Mouse (Mus musculus) small intestine, adult 2 months (tissue): ENCODE results near the gene Mtor. TPM values are rescaled to one million over a fixed set of nuclear protein-coding genes. Genes with fewer than 3 reads are reported as not detected.

ENCODE experiments used
- H3K27ac ChIP-seq: fragments of 200-500 bp; 2 replicates; pipeline ENCODE4 v1.5.1; 2012; ENCODE audit warnings: low read depth, low read length, control low read depth, inconsistent platforms; ENCODE audit not compliant: insufficient read depth
- H3K27me3 ChIP-seq: fragments of 200-500 bp; 2 replicates; pipeline ENCODE4 v1.6.1; 2012; ENCODE audit warnings: mild to moderate bottlenecking, moderate library complexity, low read length, inconsistent platforms; ENCODE audit not compliant: control insufficient read depth, insufficient read depth
- H3K36me3 ChIP-seq: fragments of 200-500 bp; 2 replicates; pipeline ENCODE4 v1.6.1; 2012; ENCODE audit warnings: mild to moderate bottlenecking, low read length, control low read depth, inconsistent platforms; ENCODE audit not compliant: control insufficient read depth, insufficient read depth
- H3K4me1 ChIP-seq: fragments of 200-500 bp; 2 replicates; pipeline ENCODE4 v1.6.1; 2012; ENCODE audit warnings: low read length, inconsistent platforms, mixed read lengths; ENCODE audit not compliant: control insufficient read depth, insufficient read depth, insufficient read length
- H3K4me3 ChIP-seq: fragments of 200-500 bp; 2 replicates; pipeline ENCODE4 v1.5.1; 2012; ENCODE audit warnings: low read depth, mild to moderate bottlenecking, control low read depth, inconsistent platforms, low read length, moderate library complexity
- CTCF ChIP-seq: fragments of 200-500 bp; IDR thresholded peaks from 2 replicates; pipeline ENCODE4 v1.5.1; 2012; ENCODE audit warnings: low read depth, mild to moderate bottlenecking, control low read depth, inconsistent platforms, low read length, moderate library complexity, mixed read lengths; ENCODE audit not compliant: insufficient replicate concordance, insufficient read length; ENCODE audit errors: extremely low read depth
- POLR2A ChIP-seq: fragments of 200-500 bp; IDR thresholded peaks from 2 replicates; pipeline ENCODE4 v1.6.1; 2012; ENCODE audit warnings: low read depth, mild to moderate bottlenecking, control low read depth, inconsistent platforms, low read length, moderate library complexity
- WGBS: fragments of 180-500 bp; shearing (Covaris S2); methylation state at CpG from one replicate; pipeline ENCODE4 v1.1.7; 2018; 5-methylcytosine and 5-hydroxymethylcytosine counted together
- polyA plus RNA-seq: library from polyadenylated mRNA; depleted of rRNA; stranded (reverse); fragments of >200 nt; gene quantifications from 2 replicates; pipeline ENCODE4 v1.2.3, GENCODE M21; 2012

Gene Mtor
- polyA plus RNA-seq, 1 experiment, result 16.0 TPM

GRCm38 (mm10) chr4:148471363-148471806 lies 23.0 kb downstream of the Mtor start:
- WGBS, result 90% methylated on average over 10 of the region's 10 CpGs
- H3K27me3 ChIP-seq, result no peaks in the 10 kb centered on the region
- H3K27ac ChIP-seq, result no peak overlapping the region
- H3K4me1 ChIP-seq, result no peaks in the 10 kb centered on the region
- peaks cover 64% of the 10 kb centered on the region for H3K36me3 ChIP-seq
- no peak overlapping the region for H3K4me3 ChIP-seq
- no peak for TF ChIP-seq CTCF
- TF ChIP-seq POLR2A, result no peak

DNA sequence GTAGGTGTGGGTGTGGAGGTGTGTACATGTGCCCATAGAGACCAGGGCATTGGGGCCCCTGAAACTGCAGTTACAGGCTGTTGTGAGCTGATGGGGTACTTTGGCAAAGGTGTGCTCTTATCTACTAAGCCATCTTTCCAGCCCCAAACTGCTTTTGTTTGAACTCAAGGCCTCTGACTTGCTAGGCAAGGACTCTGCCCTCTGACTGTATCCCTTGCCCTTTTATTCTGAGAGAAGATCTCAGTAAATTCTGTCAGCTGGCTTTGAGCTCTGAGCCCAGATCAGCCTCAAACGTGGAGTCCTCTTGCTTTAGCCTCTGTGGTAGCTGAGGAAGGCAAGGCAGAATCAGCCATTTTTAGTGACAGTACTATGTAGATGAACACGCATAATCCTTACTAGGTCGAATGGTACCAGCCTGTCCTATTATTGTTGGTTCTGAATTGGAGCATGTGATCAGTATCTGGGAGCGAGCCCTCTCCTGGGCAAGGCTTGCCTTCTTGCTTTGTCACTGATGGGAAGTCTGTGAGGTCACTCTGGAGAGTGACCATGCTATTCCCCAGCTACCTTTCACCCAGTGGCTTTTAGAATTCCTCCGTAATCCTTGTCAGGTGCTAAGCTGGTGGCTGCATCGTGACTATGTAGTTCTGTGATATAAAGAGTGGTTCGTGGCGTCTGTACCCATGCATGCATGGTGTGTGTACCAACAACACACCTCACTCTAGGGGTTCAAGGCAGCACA lies 24.2 kb downstream of the Mtor start:
- no peaks in the 10 kb centered on the region for H3K27me3 ChIP-seq
- no peak for TF ChIP-seq CTCF
- TF ChIP-seq POLR2A, result no peak
- no peaks in the 10 kb centered on the region for H3K4me1 ChIP-seq
- H3K4me3 ChIP-seq, result no peak overlapping the region
- 90% methylated on average over 8 of the region's 8 CpGs for WGBS
- H3K27ac ChIP-seq, result no peak overlapping the region
- H3K36me3 ChIP-seq, result peaks cover 62% of the 10 kb centered on the region

- TF ChIP-seq CTCF (no peak), POLR2A (no peak)
- 88% methylated on average over 5 of the region's 5 CpGs for WGBS
- no peaks in the 10 kb centered on the region for H3K27me3 ChIP-seq
- H3K27ac ChIP-seq, result no peak overlapping the region
- H3K4me3 ChIP-seq, result no peak overlapping the region
- no peaks in the 10 kb centered on the region for H3K4me1 ChIP-seq
- peaks cover 55% of the 10 kb centered on the region for H3K36me3 ChIP-seq
Measured at GRCm38 (mm10) chr4:148473496-148473895, 25.1 kb downstream of the Mtor start.

- H3K4me3 ChIP-seq, result no peak overlapping the region
- no peak overlapping the region for H3K27ac ChIP-seq
- TF ChIP-seq CTCF (no peak), POLR2A (no peak)
- H3K36me3 ChIP-seq, result peaks cover 54% of the 10 kb centered on the region
- WGBS, result 93% methylated on average over 2 of the region's 2 CpGs
- no peaks in the 10 kb centered on the region for H3K4me1 ChIP-seq
- H3K27me3 ChIP-seq, result no peaks in the 10 kb centered on the region
Measured at GRCm38 (mm10) chr4:148480245-148480644, 31.8 kb downstream of the Mtor start.

DNA sequence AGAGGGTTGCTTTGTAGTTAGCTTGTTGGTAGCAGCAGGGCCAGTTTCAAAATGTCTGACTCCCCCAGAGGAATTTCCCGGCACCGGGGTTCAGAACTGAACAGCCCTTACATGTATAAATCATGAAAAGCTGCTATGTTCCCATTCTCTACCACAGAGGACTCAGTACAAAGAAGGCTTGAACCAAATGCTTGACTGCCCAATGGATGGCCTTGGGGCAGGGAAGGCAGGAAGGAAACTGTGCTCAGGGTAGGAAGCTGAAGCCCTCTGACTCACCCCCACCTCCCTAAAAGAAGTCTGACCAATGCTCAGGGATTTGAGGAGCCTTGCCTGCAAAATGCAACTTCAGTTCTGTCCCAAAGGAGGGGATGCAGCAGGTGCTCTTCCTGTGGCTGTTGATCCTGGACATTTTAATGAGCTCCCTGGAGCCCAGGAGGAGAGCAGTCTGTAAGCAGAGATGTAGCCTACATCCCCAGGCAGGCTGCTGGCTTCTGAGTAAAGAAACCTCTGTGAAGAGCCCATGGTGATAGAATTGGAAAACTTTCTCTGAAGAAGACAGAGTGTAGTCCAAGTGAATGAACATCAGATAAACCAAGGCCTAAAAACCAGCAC lies 33.3 kb downstream of the Mtor start:
- Histone ChIP-seq H3K4me3 (no peak overlapping the region), H3K36me3 (peaks cover 57% of the 10 kb centered on the region), H3K27ac (no peak overlapping the region), H3K4me1 (no peaks in the 10 kb centered on the region), H3K27me3 (no peaks in the 10 kb centered on the region)
- WGBS, result 88% methylated on average over 2 of the region's 2 CpGs
- TF ChIP-seq CTCF (no peak), POLR2A (no peak)

DNA sequence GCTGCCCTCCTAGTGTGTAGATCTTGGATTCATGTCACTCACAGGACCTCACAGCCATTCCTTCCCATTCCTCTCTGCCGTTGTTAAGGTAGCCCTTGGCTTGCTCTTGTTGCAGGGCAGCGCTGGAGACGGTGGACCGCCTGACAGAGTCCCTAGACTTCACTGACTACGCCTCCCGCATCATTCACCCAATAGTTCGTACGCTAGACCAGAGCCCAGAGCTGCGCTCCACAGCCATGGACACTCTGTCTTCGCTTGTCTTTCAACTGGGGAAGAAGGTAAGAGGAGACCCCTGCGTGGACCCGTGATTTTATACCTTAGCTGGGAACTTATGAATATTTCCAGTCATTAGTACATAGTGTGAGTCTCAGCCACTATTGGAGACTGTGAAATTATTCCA lies 36.1 kb downstream of the Mtor start:
- no peaks in the 10 kb centered on the region for H3K4me1 ChIP-seq
- no peak overlapping the region for H3K4me3 ChIP-seq
- H3K27ac ChIP-seq, result no peak overlapping the region
- TF ChIP-seq CTCF (no peak), POLR2A (no peak)
- WGBS, result 96% methylated on average over 12 of the region's 12 CpGs
- peaks cover 71% of the 10 kb centered on the region for H3K36me3 ChIP-seq
- no peaks in the 10 kb centered on the region for H3K27me3 ChIP-seq

DNA sequence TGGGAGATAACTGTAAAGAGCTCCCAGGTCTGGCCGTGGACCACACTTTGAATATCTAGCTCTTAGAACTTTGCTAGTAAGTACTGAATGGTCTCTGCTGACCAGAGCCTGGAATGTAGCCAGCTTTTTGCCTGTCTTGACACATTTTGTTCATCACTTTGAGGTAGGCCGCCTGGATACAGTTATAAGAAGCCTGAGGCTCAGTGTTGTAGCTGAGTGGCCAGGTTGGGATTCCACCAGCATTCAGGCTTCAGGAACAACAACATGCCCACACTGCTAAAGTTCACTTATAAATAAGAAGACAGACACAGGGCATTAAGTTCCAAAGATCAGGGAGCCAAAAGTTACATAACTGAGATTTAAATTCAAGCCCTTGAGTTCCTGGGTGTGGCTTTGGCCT lies 39.4 kb downstream of the Mtor start:
- H3K4me3 ChIP-seq, result no peak overlapping the region
- TF ChIP-seq CTCF (no peak), POLR2A (no peak)
- H3K36me3 ChIP-seq, result peaks cover 75% of the 10 kb centered on the region
- H3K27ac ChIP-seq, result no peak overlapping the region
- H3K4me1 ChIP-seq, result 0 out of 2 replicates have a peak, but pooled peaks cover 2% of the 10 kb centered on the region
- WGBS, result 84% methylated on average over 2 of the region's 2 CpGs
- no peaks in the 10 kb centered on the region for H3K27me3 ChIP-seq

DNA sequence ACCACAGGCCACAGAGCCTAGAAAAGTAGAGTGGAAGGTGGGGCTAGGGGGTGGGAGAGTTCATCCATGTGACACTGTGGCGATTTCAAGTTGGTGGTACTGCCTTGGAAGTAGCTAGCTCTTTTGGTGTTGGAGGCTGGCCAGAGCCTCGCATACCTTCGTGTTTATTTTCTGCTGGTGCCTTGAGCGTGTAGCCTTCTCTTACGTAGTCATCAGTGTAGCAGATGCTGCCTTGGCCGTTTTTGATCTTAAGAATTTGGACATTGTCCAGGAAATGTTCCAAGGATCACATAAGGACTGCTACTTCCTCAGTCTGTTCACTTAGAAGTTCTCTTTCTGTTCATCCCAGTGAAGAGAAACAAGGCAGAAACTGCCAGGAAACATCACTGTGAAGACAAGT lies 42.1 kb downstream of the Mtor start:
- Histone ChIP-seq H3K27me3 (no peaks in the 10 kb centered on the region), H3K36me3 (peaks cover 63% of the 10 kb centered on the region), H3K27ac (no peak overlapping the region), H3K4me1 (0 out of 2 replicates have a peak, but pooled peaks cover 2% of the 10 kb centered on the region), H3K4me3 (no peak overlapping the region)
- WGBS, result 42% methylated on average over 6 of the region's 6 CpGs
- TF ChIP-seq POLR2A (no peak), CTCF (no peak)
